Mouse (Mus musculus) ES-E14 (cell line): ENCODE measurements around the gene Sbk2.

Experiments used
- CHD2 ChIP-seq: IDR thresholded peaks from 2 replicates; pipeline ENCODE4 v1.6.1; 2014; ENCODE audit warnings: mild to moderate bottlenecking, low read depth, low read length, inconsistent platforms
- HCFC1 ChIP-seq: IDR thresholded peaks from 2 replicates; pipeline ENCODE4 v1.6.1; 2012; ENCODE audit warnings: low read length, inconsistent platforms, borderline replicate concordance; ENCODE audit not compliant: insufficient read depth
- MAFK ChIP-seq: IDR thresholded peaks from 2 replicates; pipeline ENCODE4 v1.6.1; 2014; ENCODE audit warnings: mild to moderate bottlenecking, low read depth, low read length, inconsistent platforms; ENCODE audit not compliant: insufficient read depth
- ZC3H11A ChIP-seq: IDR thresholded peaks from 2 replicates; pipeline ENCODE4 v1.6.1; 2012; ENCODE audit warnings: low read depth, mild to moderate bottlenecking, inconsistent platforms, low read length, borderline replicate concordance
- ZNF384 ChIP-seq: IDR thresholded peaks from 2 replicates; pipeline ENCODE4 v1.6.1; 2012; ENCODE audit warnings: low read depth, low read length, inconsistent platforms

DNA sequence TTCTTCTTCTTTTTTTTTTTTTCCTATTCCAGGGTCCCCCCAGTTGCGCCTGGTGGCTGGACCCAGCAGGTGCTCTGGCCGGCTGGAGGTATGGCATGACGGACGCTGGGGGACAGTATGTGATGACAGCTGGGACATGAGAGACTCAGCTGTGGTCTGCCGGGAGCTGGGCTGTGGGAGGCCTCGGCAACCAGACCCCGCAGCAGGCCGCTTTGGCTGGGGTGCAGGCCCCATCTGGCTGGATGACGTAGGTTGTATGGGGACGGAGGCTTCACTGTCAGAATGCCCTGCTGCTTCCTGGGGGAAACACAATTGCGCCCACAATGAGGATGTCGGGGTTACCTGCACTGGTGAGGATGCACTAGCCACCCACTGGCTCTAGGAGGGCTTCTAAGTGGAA is 31.1 kb downstream of the Sbk2 start:
- TF ChIP-seq MAFK (no peak), ZNF384 (no peak), ZC3H11A (no peak), CHD2 (no peak), HCFC1 (no peak)
